Mouse (Mus musculus): ENCODE data around the gene Gm2000. TPM values are rescaled to one million over a fixed set of nuclear protein-coding genes. Genes with fewer than 3 reads are reported as not detected.

The Gm2000 gene
- polyA plus RNA-seq (2012; rRNA removed): 1.4 and 6.7 TPM in 2 replicates

- Histone ChIP-seq H3K4me3 (replicated peaks; ENCODE audit: extremely low read depth, low read depth, low read length) (no peak within 1 kb of the TSS), H3K4me1 (ENCODE audit: control insufficient read depth, insufficient read depth, low read length) (no peaks in the 10 kb centered on the region)
- 89% methylated on average over 8 of the region's 8 CpGs for WGBS
- no peak for TF ChIP-seq POLR2A (IDR thresholded peaks at IDR 0.05; ENCODE audit: borderline replicate concordance, extremely low read depth, low read depth, low read length)
- no peak for TF ChIP-seq CTCF (IDR thresholded peaks at IDR 0.05; ENCODE audit: insufficient read depth, low read length)
- no peak for DNase-seq
These were observed at the start of gene Gm2000 for GRCm38 (mm10) chr1:156365740-156366139. TSS of gene Gm2000 (plus strand) at chr1:156366040.

- TF ChIP-seq CTCF (IDR thresholded peaks at IDR 0.05; ENCODE audit: insufficient read depth, low read length): no peak
- WGBS: 84% methylated on average over 9 of the region's 9 CpGs
- no peaks in the 10 kb centered on the region for H3K4me1 ChIP-seq (ENCODE audit: control insufficient read depth, insufficient read depth, low read length)
- H3K4me3 ChIP-seq (replicated peaks; ENCODE audit: extremely low read depth, low read depth, low read length): no peak overlapping the region
- DNase-seq: no peak
These were observed 42.7 kb upstream of the Gm2000 start for GRCm38 (mm10) chr1:156323126-156323525.

- TF ChIP-seq CTCF (IDR thresholded peaks at IDR 0.05; ENCODE audit: insufficient read depth, low read length) (no peak), POLR2A (IDR thresholded peaks at IDR 0.05; ENCODE audit: borderline replicate concordance, extremely low read depth, low read depth, low read length) (no peak)
- Histone ChIP-seq H3K4me1 (ENCODE audit: control insufficient read depth, insufficient read depth, low read length) (no peaks in the 10 kb centered on the region), H3K4me3 (replicated peaks; ENCODE audit: extremely low read depth, low read depth, low read length) (no peak overlapping the region)
- no peak for DNase-seq
- 68% methylated on average over 4 of the region's 4 CpGs for WGBS
These were observed 25.0 kb upstream of the Gm2000 start for GRCm38 (mm10) chr1:156340847-156341246.

- no peaks in the 10 kb centered on the region for H3K4me1 ChIP-seq (ENCODE audit: control insufficient read depth, insufficient read depth, low read length)
- no peak for DNase-seq
- no peak overlapping the region for H3K4me3 ChIP-seq (replicated peaks; ENCODE audit: extremely low read depth, low read depth, low read length)
- TF ChIP-seq POLR2A (IDR thresholded peaks at IDR 0.05; ENCODE audit: borderline replicate concordance, extremely low read depth, low read depth, low read length): no peak
- TF ChIP-seq CTCF (IDR thresholded peaks at IDR 0.05; ENCODE audit: insufficient read depth, low read length): no peak
- WGBS: 61% methylated on average over 4 of the region's 4 CpGs
These were observed 21.4 kb upstream of the Gm2000 start for GRCm38 (mm10) chr1:156344433-156344832.

- Histone ChIP-seq H3K4me3 (replicated peaks; ENCODE audit: extremely low read depth, low read depth, low read length) (no peak overlapping the region), H3K4me1 (ENCODE audit: control insufficient read depth, insufficient read depth, low read length) (no peaks in the 10 kb centered on the region)
- no peak for TF ChIP-seq POLR2A (IDR thresholded peaks at IDR 0.05; ENCODE audit: borderline replicate concordance, extremely low read depth, low read depth, low read length)
- TF ChIP-seq CTCF (IDR thresholded peaks at IDR 0.05; ENCODE audit: insufficient read depth, low read length): no peak
- no peak for DNase-seq
- 91% methylated on average over 4 of the region's 4 CpGs for WGBS
These were observed 20.2 kb upstream of the Gm2000 start for GRCm38 (mm10) chr1:156345633-156346032.

- WGBS: 71% methylated on average over 4 of the region's 4 CpGs
- no peak for DNase-seq
- no peaks in the 10 kb centered on the region for H3K4me1 ChIP-seq (ENCODE audit: control insufficient read depth, insufficient read depth, low read length)
- no peak overlapping the region for H3K4me3 ChIP-seq (replicated peaks; ENCODE audit: extremely low read depth, low read depth, low read length)
- no peak for TF ChIP-seq POLR2A (IDR thresholded peaks at IDR 0.05; ENCODE audit: borderline replicate concordance, extremely low read depth, low read depth, low read length)
- TF ChIP-seq CTCF (IDR thresholded peaks at IDR 0.05; ENCODE audit: insufficient read depth, low read length): no peak
These were observed 16.8 kb upstream of the Gm2000 start for GRCm38 (mm10) chr1:156349031-156349430.

- DNase-seq: no peak
- H3K4me3 ChIP-seq (replicated peaks; ENCODE audit: extremely low read depth, low read depth, low read length): no peak overlapping the region
- no peak for TF ChIP-seq POLR2A (IDR thresholded peaks at IDR 0.05; ENCODE audit: borderline replicate concordance, extremely low read depth, low read depth, low read length)
- TF ChIP-seq CTCF (IDR thresholded peaks at IDR 0.05; ENCODE audit: insufficient read depth, low read length): no peak
- H3K4me1 ChIP-seq (ENCODE audit: control insufficient read depth, insufficient read depth, low read length): no peaks in the 10 kb centered on the region
- WGBS: 79% methylated on average over 4 of the region's 4 CpGs
These were observed 15.4 kb upstream of the Gm2000 start for GRCm38 (mm10) chr1:156350441-156350840.

GRCm38 (mm10) chr1:156352466-156352865 is 13.4 kb upstream of the Gm2000 start:
- TF ChIP-seq POLR2A (IDR thresholded peaks at IDR 0.05; ENCODE audit: borderline replicate concordance, extremely low read depth, low read depth, low read length) (no peak), CTCF (IDR thresholded peaks at IDR 0.05; ENCODE audit: insufficient read depth, low read length) (no peak)
- DNase-seq: no peak
- H3K4me1 ChIP-seq (ENCODE audit: control insufficient read depth, insufficient read depth, low read length): no peaks in the 10 kb centered on the region
- no peak overlapping the region for H3K4me3 ChIP-seq (replicated peaks; ENCODE audit: extremely low read depth, low read depth, low read length)
- WGBS: 88% methylated on average over 2 of the region's 2 CpGs

GRCm38 (mm10) chr1:156381217-156381616 is 15.4 kb downstream of the Gm2000 start:
- DNase-seq: no peak
- 97% methylated on average over 3 of the region's 3 CpGs for WGBS
- Histone ChIP-seq H3K4me1 (ENCODE audit: control insufficient read depth, insufficient read depth, low read length) (no peaks in the 10 kb centered on the region), H3K4me3 (replicated peaks; ENCODE audit: extremely low read depth, low read depth, low read length) (no peak overlapping the region)
- no peak for TF ChIP-seq CTCF (IDR thresholded peaks at IDR 0.05; ENCODE audit: insufficient read depth, low read length)

GRCm38 (mm10) chr1:156386232-156386631 is 20.4 kb downstream of the Gm2000 start:
- Histone ChIP-seq H3K4me1 (ENCODE audit: control insufficient read depth, insufficient read depth, low read length) (no peaks in the 10 kb centered on the region), H3K4me3 (replicated peaks; ENCODE audit: extremely low read depth, low read depth, low read length) (no peak overlapping the region)
- DNase-seq: no peak
- WGBS: 86% methylated on average over 4 of the region's 4 CpGs
- TF ChIP-seq POLR2A (IDR thresholded peaks at IDR 0.05; ENCODE audit: borderline replicate concordance, extremely low read depth, low read depth, low read length) (no peak), CTCF (IDR thresholded peaks at IDR 0.05; ENCODE audit: insufficient read depth, low read length) (no peak)

GRCm38 (mm10) chr1:156386880-156387279 is 21.0 kb downstream of the Gm2000 start:
- no peak overlapping the region for H3K4me3 ChIP-seq (replicated peaks; ENCODE audit: extremely low read depth, low read depth, low read length)
- 56% methylated on average over 3 of the region's 3 CpGs for WGBS
- H3K4me1 ChIP-seq (ENCODE audit: control insufficient read depth, insufficient read depth, low read length): no peaks in the 10 kb centered on the region; the same call in 1 of the 2 replicates
- no peak for TF ChIP-seq POLR2A (IDR thresholded peaks at IDR 0.05; ENCODE audit: borderline replicate concordance, extremely low read depth, low read depth, low read length)
- TF ChIP-seq CTCF (IDR thresholded peaks at IDR 0.05; ENCODE audit: insufficient read depth, low read length): no peak
- no peak for DNase-seq

All from lung, adult 2 months (tissue).